Mouse (Mus musculus): Measurements from ENCODE around the gene Tmem163.

DNA sequence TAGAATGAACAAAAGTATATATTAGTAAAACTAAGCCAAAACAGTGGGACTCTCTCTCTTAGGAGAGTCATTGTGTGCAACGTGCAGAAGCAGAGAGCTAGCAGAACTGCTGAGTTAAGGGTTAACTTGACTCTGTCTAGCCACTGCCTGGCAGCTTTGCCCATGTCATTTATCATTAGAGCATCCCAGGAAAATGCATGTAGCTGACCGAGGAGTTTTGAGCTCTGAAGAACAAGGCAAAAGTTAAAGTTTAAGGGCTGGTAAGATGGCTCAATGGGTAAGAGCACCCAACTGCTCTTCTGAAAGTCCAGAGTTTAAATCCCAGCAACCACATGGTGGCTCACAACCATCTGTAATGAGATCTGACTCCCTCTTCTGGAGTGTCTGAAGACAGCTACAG lies 44.2 kb upstream of the Tmem163 start:
- TF ChIP-seq CTCF (IDR thresholded peaks at IDR 0.05) (no peak), POLR2A (IDR thresholded peaks at IDR 0.05; ENCODE audit: insufficient read depth, low read depth, low read length) (no peak), EP300 (IDR thresholded peaks at IDR 0.05; ENCODE audit: insufficient read depth, low read depth, low read length) (no peak)

Measured in heart, adult 2 months (tissue).